Mouse (Mus musculus) liver, embryonic 12.5 days (tissue): ENCODE measurements around the gene Trmt10c. TPM values are rescaled to one million over a fixed set of nuclear protein-coding genes. Genes with fewer than 3 reads are reported as not detected.

Source experiments
- ATAC-seq: fragments of 200-750 bp; cut with Nextera tagmentation; 2 replicates; pipeline ENCODE4 v1.8.0; 2017; ENCODE audit warnings: moderate number of reproducible peaks, mild to moderate bottlenecking, moderate library complexity
- H3K27ac ChIP-seq: fragments of 300-500 bp; sonication (generic); 2 replicates; pipeline ENCODE4 v1.5.1; 2016; ENCODE audit warnings: mild to moderate bottlenecking
- H3K27me3 ChIP-seq: fragments of 300-500 bp; sonication (generic); replicated peaks from 2 replicates; pipeline ENCODE4 v1.6.1; 2016; ENCODE audit warnings: mild to moderate bottlenecking, moderate library complexity
- H3K36me3 ChIP-seq: fragments of 300-500 bp; sonication (generic); 2 replicates; pipeline ENCODE4 v1.6.1; 2016; ENCODE audit warnings: mild to moderate bottlenecking, moderate library complexity
- H3K4me1 ChIP-seq: fragments of 300-500 bp; sonication (generic); 2 replicates; pipeline ENCODE4 v1.6.1; 2016
- H3K4me2 ChIP-seq: fragments of 300-500 bp; sonication (generic); 2 replicates; pipeline ENCODE4 v1.6.1; 2016; ENCODE audit warnings: mild to moderate bottlenecking, moderate library complexity
- H3K4me3 ChIP-seq: fragments of 300-500 bp; sonication (generic); 2 replicates; pipeline ENCODE4 v1.5.1; 2016; ENCODE audit warnings: mild to moderate bottlenecking, moderate library complexity
- H3K9ac ChIP-seq: fragments of 300-500 bp; sonication (generic); 2 replicates; pipeline ENCODE4 v1.6.1; 2016; ENCODE audit warnings: mild to moderate bottlenecking, moderate library complexity
- H3K9me3 ChIP-seq: fragments of 300-500 bp; sonication (generic); replicated peaks from 2 replicates; pipeline ENCODE4 v1.6.1; 2016; ENCODE audit warnings: mild to moderate bottlenecking, moderate library complexity
- WGBS: fragments of 180-500 bp; shearing (Covaris S2); methylation state at CpG from one replicate; pipeline ENCODE4 v1.1.7; 2016; ENCODE audit not compliant: insufficient replicate concordance; 5-methylcytosine and 5-hydroxymethylcytosine counted together
- polyA plus RNA-seq: library from polyadenylated mRNA; unstranded; fragments of >200 nt; fragmentation: Nextera tagmentation; extraction: Ambion mirVana; gene quantifications from 2 replicates; pipeline ENCODE4 v1.2.1, GENCODE M21; 2016

Gene Trmt10c
- polyA plus RNA-seq, 1 experiment from 2014 or later = 23.1 TPM

GRCm38 (mm10) chr16:56036501-56036900 lies 1.1 kb downstream of the Trmt10c start:
- H3K9me3 ChIP-seq = no peaks in the 10 kb centered on the region
- H3K27ac ChIP-seq = peak overlapping the region; percentile 36; the same call in 1 of the 2 replicates
- H3K4me1 ChIP-seq = peaks cover 30% of the 10 kb centered on the region
- H3K9ac ChIP-seq = peak overlapping the region; percentile 85
- no peak for ATAC-seq
- H3K27me3 ChIP-seq = no peaks in the 10 kb centered on the region
- peaks cover 41% of the 10 kb centered on the region for H3K36me3 ChIP-seq
- H3K4me3 ChIP-seq = peak overlapping the region; percentile 89
- 27% methylated on average over 6 of the region's 6 CpGs for WGBS
- H3K4me2 ChIP-seq = peak overlapping the region; percentile 82

DNA sequence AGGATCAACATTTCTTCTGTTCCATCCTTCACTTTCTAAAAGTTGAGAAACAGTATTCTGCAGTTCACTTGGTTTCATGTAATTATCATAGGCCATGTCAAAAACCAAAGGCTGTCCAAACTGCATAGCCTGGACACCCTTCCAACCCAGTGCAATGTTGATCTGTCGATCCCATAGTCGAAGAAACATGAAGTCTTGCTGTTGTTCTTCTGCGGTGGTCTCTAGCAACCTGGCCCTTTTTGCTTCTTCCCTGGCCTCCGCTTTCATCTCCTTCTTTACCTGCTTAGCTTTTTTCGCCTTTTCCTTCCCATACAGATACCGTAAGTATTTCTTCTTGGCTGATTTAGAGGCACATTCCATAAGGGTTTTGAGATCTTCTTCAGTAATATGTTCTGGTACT lies 3.1 kb downstream of the Trmt10c start:
- no peak overlapping the region for H3K4me3 ChIP-seq
- no peaks in the 10 kb centered on the region for H3K27me3 ChIP-seq
- H3K36me3 ChIP-seq = peaks cover 41% of the 10 kb centered on the region
- no peak overlapping the region for H3K27ac ChIP-seq
- H3K9ac ChIP-seq = no peak overlapping the region
- no peak for ATAC-seq
- 91% methylated on average over 6 of the region's 6 CpGs for WGBS
- H3K4me2 ChIP-seq = no peak overlapping the region
- H3K4me1 ChIP-seq = peaks cover 42% of the 10 kb centered on the region
- H3K9me3 ChIP-seq = no peaks in the 10 kb centered on the region

DNA sequence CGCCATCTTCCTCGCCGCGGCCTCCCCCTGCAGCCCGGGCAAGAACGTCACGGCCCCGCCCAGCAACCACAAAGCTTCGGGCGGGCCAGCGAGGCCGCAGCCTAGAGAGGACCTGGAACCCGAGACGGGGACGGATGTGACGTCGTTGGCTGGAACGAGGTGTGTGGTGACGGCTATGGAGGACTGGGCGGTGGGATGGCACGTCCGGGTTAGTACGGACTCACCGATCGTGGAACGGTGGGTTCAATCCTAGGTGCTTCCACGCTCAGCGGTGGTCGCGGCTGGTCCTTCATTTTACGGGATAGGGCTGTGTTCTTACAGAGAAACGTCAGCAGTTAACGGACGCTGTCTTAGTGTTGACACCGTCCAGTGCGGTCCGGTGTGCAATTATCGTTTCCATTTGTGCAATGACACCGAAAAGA lies 7.9 kb downstream of the Trmt10c start, which contains the start of gene Pcnp:
Pcnp (minus strand) TSS at position 79 of the 422 bp plus-strand sequence.
- WGBS = under 1% methylated on average over 39 of the region's 39 CpGs
- no peaks in the 10 kb centered on the region for H3K9me3 ChIP-seq
- peak within 1 kb of the TSS; percentile 94 for H3K9ac ChIP-seq
- H3K4me2 ChIP-seq = peak within 1 kb of the TSS; percentile 89
- H3K4me3 ChIP-seq = peak within 1 kb of the TSS; percentile 95
- peaks cover 48% of the 10 kb centered on the region for H3K36me3 ChIP-seq
- peak within 1 kb of the TSS; percentile 92 for H3K27ac ChIP-seq
- peak; percentile 98 for ATAC-seq
- peaks cover 47% of the 10 kb centered on the region for H3K4me1 ChIP-seq
- no peaks in the 10 kb centered on the region for H3K27me3 ChIP-seq

GRCm38 (mm10) chr16:56028722-56029551 lies 8.7 kb downstream of the Trmt10c start:
- Histone ChIP-seq H3K4me3 (peak overlapping the region; percentile 95), H3K4me2 (peak overlapping the region; percentile 89), H3K36me3 (peaks cover 47% of the 10 kb centered on the region), H3K9me3 (no peaks in the 10 kb centered on the region), H3K4me1 (peaks cover 45% of the 10 kb centered on the region), H3K9ac (peak overlapping the region; percentile 94), H3K27me3 (no peaks in the 10 kb centered on the region), H3K27ac (peak overlapping the region; percentile 92)
- peak; percentile 92 for ATAC-seq
- under 1% methylated on average over 62 of the region's 62 CpGs for WGBS

DNA sequence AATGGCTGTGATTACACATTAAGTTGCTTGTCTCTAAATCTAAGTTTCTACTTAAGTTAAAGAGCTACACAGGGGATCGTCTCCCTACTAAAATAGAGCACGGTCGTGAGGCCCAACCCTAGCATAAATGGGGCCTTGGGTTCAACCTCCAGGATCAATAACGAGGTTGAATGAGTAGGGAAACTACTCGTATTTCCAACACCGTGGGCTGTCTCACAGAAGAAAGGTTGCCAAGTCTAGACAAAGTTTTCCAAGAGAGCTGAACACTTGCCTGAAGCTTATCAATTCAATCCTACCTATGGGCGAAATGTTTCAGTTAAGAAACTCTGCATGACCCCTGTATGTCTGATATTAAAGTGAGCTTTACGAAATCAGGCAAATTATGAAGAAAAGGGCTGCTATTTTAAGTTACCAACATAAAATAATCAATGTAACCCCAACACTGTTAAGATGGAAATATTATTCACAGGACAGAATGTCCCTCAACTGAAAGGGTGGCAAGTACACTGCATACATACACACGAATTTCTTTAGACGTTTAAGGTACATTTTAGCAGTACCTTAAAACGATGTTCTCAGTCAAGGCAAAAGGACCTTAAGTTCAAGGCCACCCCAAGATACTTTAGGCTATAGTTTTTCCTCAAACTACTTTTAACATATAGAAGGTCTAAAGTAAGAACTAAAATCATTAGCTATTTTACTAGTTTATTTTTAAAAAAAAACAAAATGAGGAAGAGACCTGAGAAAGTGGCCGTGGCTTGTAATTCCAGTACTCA lies 9.6 kb downstream of the Trmt10c start:
- peak overlapping the region; percentile 95 for H3K4me3 ChIP-seq
- peaks cover 41% of the 10 kb centered on the region for H3K36me3 ChIP-seq
- no peaks in the 10 kb centered on the region for H3K9me3 ChIP-seq
- ATAC-seq = no peak
- peaks cover 45% of the 10 kb centered on the region for H3K4me1 ChIP-seq
- peak overlapping the region; percentile 94 for H3K9ac ChIP-seq
- H3K4me2 ChIP-seq = peak overlapping the region; percentile 89
- WGBS = 31% methylated on average over 12 of the region's 12 CpGs
- peak overlapping the region; percentile 92; the same call in 1 of the 2 replicates for H3K27ac ChIP-seq
- no peaks in the 10 kb centered on the region for H3K27me3 ChIP-seq

- Histone ChIP-seq H3K9me3 (no peaks in the 10 kb centered on the region), H3K27ac (no peak overlapping the region), H3K4me3 (no peak overlapping the region), H3K4me1 (no peaks in the 10 kb centered on the region), H3K9ac (no peak overlapping the region), H3K4me2 (no peak overlapping the region), H3K27me3 (no peaks in the 10 kb centered on the region), H3K36me3 (peaks cover 72% of the 10 kb centered on the region)
- no peak for ATAC-seq
- WGBS = 83% methylated on average over 7 of the region's 7 CpGs
These were observed 18.0 kb downstream of the Trmt10c start for GRCm38 (mm10) chr16:56019660-56020059.

GRCm38 (mm10) chr16:56014076-56014475 lies 23.5 kb downstream of the Trmt10c start:
- Histone ChIP-seq H3K27me3 (no peaks in the 10 kb centered on the region), H3K9me3 (no peaks in the 10 kb centered on the region), H3K4me2 (no peak overlapping the region), H3K9ac (no peak overlapping the region), H3K36me3 (peaks cover 81% of the 10 kb centered on the region), H3K4me3 (no peak overlapping the region), H3K27ac (no peak overlapping the region), H3K4me1 (no peaks in the 10 kb centered on the region)
- no peak for ATAC-seq
- WGBS = 86% methylated on average over 7 of the region's 7 CpGs

DNA sequence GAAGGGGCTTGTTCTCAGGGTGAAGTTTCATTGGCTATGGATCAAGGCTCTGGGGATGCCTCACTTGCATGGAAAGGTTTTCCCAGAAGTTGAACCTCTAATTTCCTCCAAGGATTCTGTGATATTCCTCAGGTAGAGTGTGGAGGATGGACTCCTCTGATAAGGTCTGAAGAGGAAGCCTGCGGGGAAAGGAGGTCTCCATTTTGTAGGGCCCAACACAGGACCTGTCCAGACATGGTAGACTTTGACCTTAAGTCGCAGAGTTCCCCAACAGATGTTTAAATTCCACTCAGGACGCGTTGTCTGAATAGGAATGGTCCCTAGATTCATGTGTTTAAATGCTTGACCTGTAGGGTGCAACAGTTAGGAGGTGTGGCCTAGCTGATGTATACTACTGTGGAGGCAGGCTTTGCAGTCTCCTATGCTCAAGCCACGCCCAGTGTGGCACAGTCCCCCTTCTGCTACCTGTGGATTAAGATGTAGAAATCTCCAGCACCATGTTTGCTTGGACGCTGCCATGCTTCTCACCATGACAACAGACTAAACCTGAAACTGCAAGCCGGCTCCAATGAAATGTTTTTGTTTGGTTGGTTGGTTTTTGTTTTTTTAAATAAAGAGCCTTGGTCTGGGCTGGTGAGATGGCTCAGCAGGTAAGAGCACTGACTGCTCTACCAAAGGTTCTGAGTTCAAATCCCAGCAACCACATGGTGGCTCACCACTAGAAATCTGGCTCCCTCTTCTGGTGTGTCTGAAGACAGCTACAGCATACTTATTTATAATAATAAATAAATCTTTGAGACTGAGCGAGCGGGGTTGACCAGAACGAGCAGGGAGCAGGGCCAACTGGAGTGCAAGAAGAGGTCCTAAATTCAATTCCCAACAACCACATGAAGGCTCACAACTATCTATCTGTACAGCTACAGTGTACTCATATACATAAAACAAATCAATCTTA lies 24.6 kb downstream of the Trmt10c start:
- peak; percentile 64 for ATAC-seq
- H3K27me3 ChIP-seq = no peaks in the 10 kb centered on the region
- no peak overlapping the region for H3K9ac ChIP-seq
- WGBS = 85% methylated on average over 10 of the region's 10 CpGs
- no peak overlapping the region for H3K4me2 ChIP-seq
- peaks cover 77% of the 10 kb centered on the region for H3K36me3 ChIP-seq
- no peaks in the 10 kb centered on the region for H3K9me3 ChIP-seq
- H3K27ac ChIP-seq = no peak overlapping the region
- no peaks in the 10 kb centered on the region for H3K4me1 ChIP-seq
- H3K4me3 ChIP-seq = no peak overlapping the region

GRCm38 (mm10) chr16:56008862-56009261 lies 28.8 kb downstream of the Trmt10c start:
- no peak overlapping the region for H3K4me2 ChIP-seq
- no peaks in the 10 kb centered on the region for H3K4me1 ChIP-seq
- no peaks in the 10 kb centered on the region for H3K27me3 ChIP-seq
- no peak for ATAC-seq
- H3K9me3 ChIP-seq = no peaks in the 10 kb centered on the region
- H3K9ac ChIP-seq = no peak overlapping the region
- peaks cover 85% of the 10 kb centered on the region for H3K36me3 ChIP-seq
- no peak overlapping the region for H3K4me3 ChIP-seq
- H3K27ac ChIP-seq = no peak overlapping the region
- 83% methylated on average over 1 of the region's 1 CpGs for WGBS

GRCm38 (mm10) chr16:56006798-56007197 lies 30.8 kb downstream of the Trmt10c start:
- 92% methylated on average over 11 of the region's 11 CpGs for WGBS
- Histone ChIP-seq H3K4me2 (no peak overlapping the region), H3K9me3 (no peaks in the 10 kb centered on the region), H3K4me1 (no peaks in the 10 kb centered on the region), H3K9ac (no peak overlapping the region), H3K4me3 (no peak overlapping the region), H3K36me3 (peaks cover 86% of the 10 kb centered on the region), H3K27ac (no peak overlapping the region), H3K27me3 (no peaks in the 10 kb centered on the region)
- ATAC-seq = no peak

DNA sequence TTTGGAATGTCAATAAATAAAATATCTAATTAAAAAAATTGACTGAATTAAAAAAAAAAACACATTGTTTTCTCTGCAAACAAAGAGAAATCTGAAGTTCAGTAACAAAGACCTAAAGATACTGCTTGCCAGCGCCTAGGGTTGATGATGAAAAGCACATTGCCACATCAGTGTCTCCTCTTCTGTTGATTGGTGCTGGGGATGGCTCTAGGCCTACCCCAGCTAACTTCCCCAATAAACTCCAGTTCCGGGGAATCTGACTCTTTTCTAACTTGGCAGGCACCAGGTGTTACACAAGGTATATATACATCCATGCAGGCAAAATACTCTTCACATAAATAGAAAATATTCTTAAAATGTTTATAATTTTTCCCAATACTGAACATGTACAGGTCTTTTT lies 43.4 kb downstream of the Trmt10c start:
- Histone ChIP-seq H3K4me2 (no peak overlapping the region), H3K9me3 (no peaks in the 10 kb centered on the region), H3K27ac (no peak overlapping the region), H3K27me3 (no peaks in the 10 kb centered on the region), H3K9ac (no peak overlapping the region), H3K4me1 (no peaks in the 10 kb centered on the region), H3K36me3 (peaks cover 91% of the 10 kb centered on the region), H3K4me3 (no peak overlapping the region)
- no peak for ATAC-seq
- 92% methylated on average over 2 of the region's 2 CpGs for WGBS
